ENCODE assay signal across 12 mouse cellular contexts in the genomic region with DNA sequence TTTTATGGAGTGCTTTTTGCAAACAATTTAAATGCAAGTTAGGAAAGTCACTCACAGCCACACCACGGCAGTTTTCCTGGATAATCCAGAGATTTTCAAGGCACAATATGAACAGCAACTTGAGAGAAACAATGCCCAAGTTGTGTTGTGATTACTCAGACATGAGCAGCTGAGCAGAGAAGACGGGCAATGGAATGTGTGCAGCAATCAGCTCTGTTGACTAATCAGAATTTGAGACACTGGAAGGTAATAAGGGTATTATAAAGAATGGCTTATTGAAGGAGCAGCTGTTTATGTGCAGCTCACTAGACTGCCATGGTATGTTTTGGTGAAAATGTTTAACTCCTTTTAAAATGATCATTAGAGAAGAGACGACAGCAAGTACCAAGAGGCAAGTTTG.
DNase-seq lines count a peak whose midpoint lies in the region; ATAC-seq and TF ChIP-seq lines count a peak whose summit lies in the region.
"Had no signal": no experiment of that assay in that cellular context is flagged by ENCODE, and none has a peak within 500 bp of the region (broad histone marks: within the 10 kb centered on the region; RNA-seq: fewer than 3 reads in every experiment).

No protein-coding gene starts in this region.

- DNase-seq in heart, postnatal 14 days, result no peak
- no peak for DNase-seq in midbrain, postnatal 0 days (ENCODE audit: low spot score)
- DNase-seq in ovary, postnatal 10 days (ENCODE audit: low spot score), result no peak
- DNase-seq in left cerebral cortex, postnatal 14 days (ENCODE audit: low spot score in 2 of 2), result no peak
- DNase-seq: cerebellum, adult 11 months; lung, postnatal 4 days; thymus, adult 18-20 months had no signal

- no peaks in the 10 kb centered on the region for H3K27me3 ChIP-seq in heart, embryonic 15.5 days
- H3K27me3 ChIP-seq in midbrain, embryonic 12.5 days, result no peaks in the 10 kb centered on the region
- no peaks in the 10 kb centered on the region for H3K27me3 ChIP-seq in midbrain, postnatal 0 days (ENCODE audit: insufficient read depth, low read length)
- H3K27me3 ChIP-seq in forebrain, embryonic 16.5 days (replicated peaks; ENCODE audit: control insufficient read depth, insufficient read depth, low read length), result no peaks in the 10 kb centered on the region
- H3K27me3 ChIP-seq: intestine, embryonic 15.5 days had no signal

- no peaks in the 10 kb centered on the region for H3K36me3 ChIP-seq in heart, embryonic 15.5 days
- H3K36me3 ChIP-seq in midbrain, embryonic 12.5 days, result no peaks in the 10 kb centered on the region
- H3K36me3 ChIP-seq in midbrain, postnatal 0 days (ENCODE audit: insufficient read depth, low read length), result no peaks in the 10 kb centered on the region
- H3K36me3 ChIP-seq in forebrain, embryonic 16.5 days (ENCODE audit: control insufficient read depth, insufficient read depth), result no peaks in the 10 kb centered on the region
- H3K36me3 ChIP-seq: intestine, embryonic 15.5 days had no signal

- no peak overlapping the region for H3K4me3 ChIP-seq in heart, embryonic 15.5 days
- H3K4me3 ChIP-seq in midbrain, embryonic 12.5 days, result no peak overlapping the region
- no peak overlapping the region for H3K4me3 ChIP-seq in midbrain, postnatal 0 days (ENCODE audit: low read depth, low read length)
- H3K4me3 ChIP-seq in forebrain, embryonic 16.5 days (replicated peaks; ENCODE audit: low read length), result no peak overlapping the region
- H3K4me3 ChIP-seq: intestine, embryonic 15.5 days had no signal

- H3K27ac ChIP-seq in heart, embryonic 15.5 days, result peak overlapping the region; percentile 43; the same call in 1 of the 2 replicates
- peak overlapping the region; percentile 42; the same call in 1 of the 2 replicates for H3K27ac ChIP-seq in midbrain, embryonic 12.5 days (replicated peaks)
- H3K27ac ChIP-seq in midbrain, postnatal 0 days (ENCODE audit: low read depth, low read length), result no peak overlapping the region
- peak overlapping the region; percentile 6; the same call in 1 of the 2 replicates for H3K27ac ChIP-seq in forebrain, embryonic 16.5 days (ENCODE audit: low read length)
- H3K27ac ChIP-seq: intestine, embryonic 15.5 days had no signal

- no peak for ATAC-seq in heart, embryonic 15.5 days (replicated peaks; ENCODE audit: insufficient number of reproducible peaks, insufficient read depth, low FRiP score, low read depth)
- ATAC-seq in midbrain, embryonic 12.5 days (ENCODE audit: low FRiP score, low read depth), result 0 out of 2 replicates have a peak, but pooled peaks have one; percentile 30
- no peak for ATAC-seq in midbrain, postnatal 0 days (ENCODE audit: low FRiP score)
- ATAC-seq in forebrain, embryonic 16.5 days, result no peak
- ATAC-seq: activated CD4-positive, CD25-positive, alpha-beta regulatory T cell, adult 4 months; intestine, embryonic 15.5 days had no signal

- no peak for TF ChIP-seq CTCF in midbrain, postnatal 0 days (IDR thresholded peaks at IDR 0.05)

- no peak overlapping the region for H3K9ac ChIP-seq in heart, embryonic 15.5 days
- H3K9ac ChIP-seq in midbrain, embryonic 12.5 days (replicated peaks), result peak overlapping the region; percentile 4; the same call in 1 of the 2 replicates
- no peak overlapping the region for H3K9ac ChIP-seq in midbrain, postnatal 0 days (replicated peaks; ENCODE audit: low read length, poor library complexity, severe bottlenecking)
- H3K9ac ChIP-seq in forebrain, embryonic 16.5 days (replicated peaks; ENCODE audit: low read depth, low read length), result no peak overlapping the region
- H3K9ac ChIP-seq: intestine, embryonic 15.5 days had no signal

- no peaks in the 10 kb centered on the region for H3K9me3 ChIP-seq in heart, embryonic 15.5 days (replicated peaks)
- H3K9me3 ChIP-seq in midbrain, embryonic 12.5 days, result no peaks in the 10 kb centered on the region
- H3K9me3 ChIP-seq in midbrain, postnatal 0 days (ENCODE audit: low read length), result no peaks in the 10 kb centered on the region
- no peaks in the 10 kb centered on the region for H3K9me3 ChIP-seq in forebrain, embryonic 16.5 days (ENCODE audit: control insufficient read depth, low read length)
- H3K9me3 ChIP-seq: intestine, embryonic 15.5 days had no signal

- intact Hi-C loops in heart, postnatal 14 days (cut with DNase I), result loop anchor here (10.0 kb wide), 1 partner anchor 284 kb away; a partner anchor contains a TSS
- intact Hi-C loops in left cerebral cortex, postnatal 14 days (cut with DNase I), result loop anchor here (10.0 kb wide), 1 partner anchor 284 kb away; a partner anchor contains a TSS

- H3K4me2 ChIP-seq in heart, embryonic 15.5 days, result no peak overlapping the region
- 0 out of 2 replicates have a peak overlapping the region, but pooled peaks have one; percentile 5 for H3K4me2 ChIP-seq in midbrain, embryonic 12.5 days (replicated peaks)
- H3K4me2 ChIP-seq in midbrain, postnatal 0 days (ENCODE audit: low read depth, low read length, poor library complexity, severe bottlenecking), result no peak overlapping the region
- H3K4me2 ChIP-seq in forebrain, embryonic 16.5 days (ENCODE audit: low read length), result no peak overlapping the region
- H3K4me2 ChIP-seq: intestine, embryonic 15.5 days had no signal

- H3K4me1 ChIP-seq in heart, embryonic 15.5 days (replicated peaks), result peaks cover 24% of the 10 kb centered on the region
- H3K4me1 ChIP-seq in midbrain, embryonic 12.5 days, result peaks cover 39% of the 10 kb centered on the region
- H3K4me1 ChIP-seq in midbrain, postnatal 0 days (ENCODE audit: insufficient read depth, low read length), result no peaks in the 10 kb centered on the region
- H3K4me1 ChIP-seq in forebrain, embryonic 16.5 days (replicated peaks; ENCODE audit: control insufficient read depth, insufficient read depth, low read length), result peaks cover 24% of the 10 kb centered on the region

- WGBS in heart, embryonic 15.5 days, result 43% methylated on average over 3 of the region's 3 CpGs
- 18% methylated on average over 3 of the region's 3 CpGs for WGBS in midbrain, embryonic 12.5 days
- WGBS in midbrain, postnatal 0 days, result 39% methylated on average over 3 of the region's 3 CpGs
- WGBS in forebrain, embryonic 16.5 days, result 10% methylated on average over 3 of the region's 3 CpGs
